Mouse (Mus musculus) testis, adult 2 months (tissue): ENCODE measurements around the gene Pard3b.

Source experiments
- CTCF ChIP-seq: fragments of 200-500 bp; IDR thresholded peaks from 2 replicates; pipeline ENCODE4 v1.5.1; 2012; ENCODE audit warnings: low read depth, mild to moderate bottlenecking, inconsistent platforms, low read length, moderate library complexity; ENCODE audit not compliant: control insufficient read depth, insufficient read depth, insufficient replicate concordance
- POLR2A ChIP-seq: fragments of 200-500 bp; IDR thresholded peaks from 2 replicates; pipeline ENCODE4 v1.6.1; 2012; ENCODE audit warnings: low read depth, mild to moderate bottlenecking, inconsistent platforms, low read length, moderate library complexity; ENCODE audit not compliant: control insufficient read depth

- TF ChIP-seq CTCF, result no peak
- no peak for TF ChIP-seq POLR2A
Measured at GRCm38 (mm10) chr1:61939882-61940281, 301.3 kb downstream of the Pard3b start.
